Mouse (Mus musculus): ENCODE data around the gene Sorcs1. TPM values are rescaled to one million over a fixed set of nuclear protein-coding genes. Genes with fewer than 3 reads are reported as not detected.

The Sorcs1 gene
- polyA plus RNA-seq, 1 experiment = not detected

GRCm38 (mm10) chr19:50486345-50486744 is 192.1 kb downstream of the Sorcs1 start:
- TF ChIP-seq CTCF (IDR thresholded peaks at IDR 0.05; ENCODE audit: low read depth, low read length) = no peak
- no peak for TF ChIP-seq POLR2A (IDR thresholded peaks at IDR 0.05; ENCODE audit: insufficient read depth, low read length)
- no peak for TF ChIP-seq EP300 (IDR thresholded peaks at IDR 0.05; ENCODE audit: insufficient read depth, low read depth, low read length)
- Histone ChIP-seq H3K4me1 (ENCODE audit: control insufficient read depth, insufficient read depth, low read length) (no peaks in the 10 kb centered on the region), H3K36me3 (ENCODE audit: control insufficient read depth, insufficient read depth, low read length, poor library complexity, severe bottlenecking) (no peaks in the 10 kb centered on the region), H3K9me3 (replicated peaks; ENCODE audit: control insufficient read depth, insufficient read depth, low read length, poor library complexity, severe bottlenecking) (no peaks in the 10 kb centered on the region), H3K9ac (ENCODE audit: low read depth, poor library complexity, severe bottlenecking) (no peak overlapping the region), H3K4me3 (ENCODE audit: low read depth, low read length) (no peak overlapping the region), H3K27me3 (ENCODE audit: control insufficient read depth, insufficient read depth, low read length, poor library complexity, severe bottlenecking) (no peaks in the 10 kb centered on the region), H3K27ac (ENCODE audit: insufficient read depth, low read length) (no peak overlapping the region)

GRCm38 (mm10) chr19:50476774-50477173 is 201.7 kb downstream of the Sorcs1 start:
- H3K4me1 ChIP-seq (ENCODE audit: control insufficient read depth, insufficient read depth, low read length) = no peaks in the 10 kb centered on the region
- H3K9me3 ChIP-seq (replicated peaks; ENCODE audit: control insufficient read depth, insufficient read depth, low read length, poor library complexity, severe bottlenecking) = no peaks in the 10 kb centered on the region
- H3K36me3 ChIP-seq (ENCODE audit: control insufficient read depth, insufficient read depth, low read length, poor library complexity, severe bottlenecking) = no peaks in the 10 kb centered on the region
- no peaks in the 10 kb centered on the region for H3K27me3 ChIP-seq (ENCODE audit: control insufficient read depth, insufficient read depth, low read length, poor library complexity, severe bottlenecking)
- H3K9ac ChIP-seq (ENCODE audit: low read depth, poor library complexity, severe bottlenecking) = no peak overlapping the region
- H3K27ac ChIP-seq (ENCODE audit: insufficient read depth, low read length) = no peak overlapping the region
- no peak overlapping the region for H3K4me3 ChIP-seq (ENCODE audit: low read depth, low read length)
- TF ChIP-seq POLR2A (IDR thresholded peaks at IDR 0.05; ENCODE audit: insufficient read depth, low read length) (no peak), CTCF (IDR thresholded peaks at IDR 0.05; ENCODE audit: low read depth, low read length) (no peak)

GRCm38 (mm10) chr19:50468592-50468991 is 209.9 kb downstream of the Sorcs1 start:
- Histone ChIP-seq H3K9ac (ENCODE audit: low read depth, poor library complexity, severe bottlenecking) (no peak overlapping the region), H3K36me3 (ENCODE audit: control insufficient read depth, insufficient read depth, low read length, poor library complexity, severe bottlenecking) (no peaks in the 10 kb centered on the region), H3K27me3 (ENCODE audit: control insufficient read depth, insufficient read depth, low read length, poor library complexity, severe bottlenecking) (no peaks in the 10 kb centered on the region), H3K9me3 (replicated peaks; ENCODE audit: control insufficient read depth, insufficient read depth, low read length, poor library complexity, severe bottlenecking) (no peaks in the 10 kb centered on the region), H3K4me1 (ENCODE audit: control insufficient read depth, insufficient read depth, low read length) (no peaks in the 10 kb centered on the region), H3K27ac (ENCODE audit: insufficient read depth, low read length) (no peak overlapping the region), H3K4me3 (ENCODE audit: low read depth, low read length) (no peak overlapping the region)
- TF ChIP-seq CTCF (IDR thresholded peaks at IDR 0.05; ENCODE audit: low read depth, low read length) (no peak), POLR2A (IDR thresholded peaks at IDR 0.05; ENCODE audit: insufficient read depth, low read length) (no peak), EP300 (IDR thresholded peaks at IDR 0.05; ENCODE audit: insufficient read depth, low read depth, low read length) (no peak)

- Histone ChIP-seq H3K9me3 (replicated peaks; ENCODE audit: control insufficient read depth, insufficient read depth, low read length, poor library complexity, severe bottlenecking) (no peaks in the 10 kb centered on the region), H3K9ac (ENCODE audit: low read depth, poor library complexity, severe bottlenecking) (no peak overlapping the region), H3K27me3 (ENCODE audit: control insufficient read depth, insufficient read depth, low read length, poor library complexity, severe bottlenecking) (no peaks in the 10 kb centered on the region), H3K36me3 (ENCODE audit: control insufficient read depth, insufficient read depth, low read length, poor library complexity, severe bottlenecking) (no peaks in the 10 kb centered on the region), H3K4me1 (ENCODE audit: control insufficient read depth, insufficient read depth, low read length) (no peaks in the 10 kb centered on the region), H3K27ac (ENCODE audit: insufficient read depth, low read length) (no peak overlapping the region), H3K4me3 (ENCODE audit: low read depth, low read length) (no peak overlapping the region)
- TF ChIP-seq EP300 (IDR thresholded peaks at IDR 0.05; ENCODE audit: insufficient read depth, low read depth, low read length) = no peak
- no peak for TF ChIP-seq CTCF (IDR thresholded peaks at IDR 0.05; ENCODE audit: low read depth, low read length)
- no peak for TF ChIP-seq POLR2A (IDR thresholded peaks at IDR 0.05; ENCODE audit: insufficient read depth, low read length)
Observed at GRCm38 (mm10) chr19:50464811-50465210, 213.6 kb downstream of the Sorcs1 start.

- H3K27me3 ChIP-seq (ENCODE audit: control insufficient read depth, insufficient read depth, low read length, poor library complexity, severe bottlenecking) = no peaks in the 10 kb centered on the region
- TF ChIP-seq EP300 (IDR thresholded peaks at IDR 0.05; ENCODE audit: insufficient read depth, low read depth, low read length) (no peak), POLR2A (IDR thresholded peaks at IDR 0.05; ENCODE audit: insufficient read depth, low read length) (no peak), CTCF (IDR thresholded peaks at IDR 0.05; ENCODE audit: low read depth, low read length) (no peak)
- no peaks in the 10 kb centered on the region for H3K4me1 ChIP-seq (ENCODE audit: control insufficient read depth, insufficient read depth, low read length)
- no peaks in the 10 kb centered on the region for H3K36me3 ChIP-seq (ENCODE audit: control insufficient read depth, insufficient read depth, low read length, poor library complexity, severe bottlenecking)
- H3K9me3 ChIP-seq (replicated peaks; ENCODE audit: control insufficient read depth, insufficient read depth, low read length, poor library complexity, severe bottlenecking) = no peaks in the 10 kb centered on the region
- H3K4me3 ChIP-seq (ENCODE audit: low read depth, low read length) = no peak overlapping the region
- no peak overlapping the region for H3K9ac ChIP-seq (ENCODE audit: low read depth, poor library complexity, severe bottlenecking)
- no peak overlapping the region for H3K27ac ChIP-seq (ENCODE audit: insufficient read depth, low read length)
Observed at GRCm38 (mm10) chr19:50458581-50458980, 219.9 kb downstream of the Sorcs1 start.

- H3K36me3 ChIP-seq (ENCODE audit: control insufficient read depth, insufficient read depth, low read length, poor library complexity, severe bottlenecking) = no peaks in the 10 kb centered on the region
- no peak overlapping the region for H3K4me3 ChIP-seq (ENCODE audit: low read depth, low read length)
- H3K9me3 ChIP-seq (replicated peaks; ENCODE audit: control insufficient read depth, insufficient read depth, low read length, poor library complexity, severe bottlenecking) = no peaks in the 10 kb centered on the region
- no peak overlapping the region for H3K9ac ChIP-seq (ENCODE audit: low read depth, poor library complexity, severe bottlenecking)
- no peak overlapping the region for H3K27ac ChIP-seq (ENCODE audit: insufficient read depth, low read length)
- no peaks in the 10 kb centered on the region for H3K27me3 ChIP-seq (ENCODE audit: control insufficient read depth, insufficient read depth, low read length, poor library complexity, severe bottlenecking)
- no peak for TF ChIP-seq EP300 (IDR thresholded peaks at IDR 0.05; ENCODE audit: insufficient read depth, low read depth, low read length)
- no peak for TF ChIP-seq POLR2A (IDR thresholded peaks at IDR 0.05; ENCODE audit: insufficient read depth, low read length)
- TF ChIP-seq CTCF (IDR thresholded peaks at IDR 0.05; ENCODE audit: low read depth, low read length) = no peak
- H3K4me1 ChIP-seq (ENCODE audit: control insufficient read depth, insufficient read depth, low read length) = no peaks in the 10 kb centered on the region
Observed at GRCm38 (mm10) chr19:50457275-50457892, 221.1 kb downstream of the Sorcs1 start.
